Mouse (Mus musculus): ENCODE results near the gene Rhox2c.
"Not testable (repeated sequence)": the region's sequence is repeated elsewhere in the genome, so short reads cannot be mapped to it uniquely, and the experiment has no call there.

Rhox2c gene

GRCm38 (mm10) chrX:37453380-37453779, at the start of gene Rhox2c:
Gene Rhox2c, plus strand, starts transcription at chrX:37453680.
- DNase-seq: not testable (repeated sequence)

- DNase-seq: not testable (repeated sequence)
These were observed 41.7 kb upstream of the Rhox2c start, which contains the start of gene Rhox2b for GRCm38 (mm10) chrX:37411767-37412166. Gene Rhox2b, plus strand, starts transcription at chrX:37412067.

- not testable (repeated sequence) for DNase-seq
These were observed 21.3 kb upstream of the Rhox2c start, which contains the start of gene Rhox4b for GRCm38 (mm10) chrX:37432194-37432593. Gene Rhox4b, plus strand, starts transcription at chrX:37432494.

- DNase-seq: not testable (repeated sequence)
These were observed 4.8 kb downstream of the Rhox2c start, which contains the start of gene Rhox3c for GRCm38 (mm10) chrX:37458285-37458684. Gene Rhox3c, plus strand, starts transcription at chrX:37458585.

GRCm38 (mm10) chrX:37480037-37480436, 26.6 kb downstream of the Rhox2c start, which contains the start of gene Rhox4c:
Gene Rhox4c, plus strand, starts transcription at chrX:37480337.
- not testable (repeated sequence) for DNase-seq

GRCm38 (mm10) chrX:37514059-37514458, 60.6 kb downstream of the Rhox2c start, which contains the start of gene Rhox4d:
Gene Rhox4d, plus strand, starts transcription at chrX:37514359.
- not testable (repeated sequence) for DNase-seq

Data from kidney, adult 11 months (tissue).